Mouse (Mus musculus) intestine, embryonic 15.5 days (tissue): Measurements from ENCODE around the gene Rabgap1l. TPM values are rescaled to one million over a fixed set of nuclear protein-coding genes. Genes with fewer than 3 reads are reported as not detected.
"Not testable (repeated sequence)": the region's sequence is repeated elsewhere in the genome, so short reads cannot be mapped to it uniquely, and the experiment has no call there.

Source experiments
- ATAC-seq: fragments of 200-750 bp; cut with Nextera tagmentation; 2 replicates; pipeline ENCODE4 v1.8.0; 2017; ENCODE audit warnings: moderate TSS enrichment, moderate library complexity
- H3K27ac ChIP-seq: fragments of 300-500 bp; sonication (generic); 2 replicates; pipeline ENCODE4 v1.5.1; 2015; ENCODE audit warnings: mild to moderate bottlenecking, inconsistent platforms
- H3K27me3 ChIP-seq: fragments of 300-500 bp; sonication (generic); replicated peaks from 2 replicates; pipeline ENCODE4 v1.6.1; 2015; ENCODE audit warnings: inconsistent platforms
- H3K36me3 ChIP-seq: fragments of 300-500 bp; sonication (generic); 2 replicates; pipeline ENCODE4 v1.6.1; 2015; ENCODE audit warnings: inconsistent platforms
- H3K4me1 ChIP-seq: fragments of 300-500 bp; sonication (generic); replicated peaks from 2 replicates; pipeline ENCODE4 v1.6.1; 2015; ENCODE audit warnings: inconsistent platforms
- H3K4me2 ChIP-seq: fragments of 300-500 bp; sonication (generic); replicated peaks from 2 replicates; pipeline ENCODE4 v1.6.1; 2015; ENCODE audit warnings: mild to moderate bottlenecking, inconsistent platforms
- H3K4me3 ChIP-seq: fragments of 300-500 bp; sonication (generic); replicated peaks from 2 replicates; pipeline ENCODE4 v1.5.1; 2015; ENCODE audit warnings: inconsistent platforms
- H3K9ac ChIP-seq: fragments of 300-500 bp; sonication (generic); 2 replicates; pipeline ENCODE4 v1.6.1; 2015; ENCODE audit warnings: inconsistent platforms
- H3K9me3 ChIP-seq: fragments of 300-500 bp; sonication (generic); 2 replicates; pipeline ENCODE4 v1.6.1; 2016; ENCODE audit warnings: inconsistent platforms
- WGBS: fragments of 180-500 bp; shearing (Covaris S2); methylation state at CpG from one replicate; pipeline ENCODE4 v1.1.7; 2015; 5-methylcytosine and 5-hydroxymethylcytosine counted together
- polyA plus RNA-seq: library from polyadenylated mRNA; unstranded; fragments of >200 nt; fragmentation: Nextera tagmentation; extraction: Ambion mirVana; gene quantifications from 2 replicates; pipeline ENCODE4 v1.2.1, GENCODE M21; 2015

The Rabgap1l gene
- polyA plus RNA-seq, 1 experiment from 2014 or later = 17.3 TPM

DNA sequence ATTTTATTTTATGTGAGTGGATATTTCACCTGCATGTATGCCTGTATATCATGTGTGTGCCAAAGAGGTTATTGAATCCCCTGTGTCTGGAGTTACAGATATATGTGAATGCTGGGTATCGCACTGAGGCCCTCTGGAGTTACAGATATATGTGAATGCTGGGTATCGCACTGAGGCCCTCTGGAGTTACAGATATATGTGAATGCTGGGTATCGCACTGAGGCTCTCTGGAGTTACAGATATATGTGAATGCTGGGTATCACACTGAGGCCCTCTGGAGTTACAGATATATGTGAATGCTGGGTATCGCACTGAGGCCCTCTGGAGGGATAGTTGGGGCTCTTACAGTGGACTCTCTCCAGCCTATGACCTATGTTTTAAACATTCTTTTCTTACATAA, 383.3 kb downstream of the Rabgap1l start:
- not testable (repeated sequence) for H3K9me3 ChIP-seq, H3K36me3 ChIP-seq, H3K4me2 ChIP-seq, H3K4me3 ChIP-seq, H3K27me3 ChIP-seq, H3K27ac ChIP-seq, H3K4me1 ChIP-seq, ATAC-seq, H3K9ac ChIP-seq
- WGBS = 92% methylated on average over 4 of the region's 4 CpGs

DNA sequence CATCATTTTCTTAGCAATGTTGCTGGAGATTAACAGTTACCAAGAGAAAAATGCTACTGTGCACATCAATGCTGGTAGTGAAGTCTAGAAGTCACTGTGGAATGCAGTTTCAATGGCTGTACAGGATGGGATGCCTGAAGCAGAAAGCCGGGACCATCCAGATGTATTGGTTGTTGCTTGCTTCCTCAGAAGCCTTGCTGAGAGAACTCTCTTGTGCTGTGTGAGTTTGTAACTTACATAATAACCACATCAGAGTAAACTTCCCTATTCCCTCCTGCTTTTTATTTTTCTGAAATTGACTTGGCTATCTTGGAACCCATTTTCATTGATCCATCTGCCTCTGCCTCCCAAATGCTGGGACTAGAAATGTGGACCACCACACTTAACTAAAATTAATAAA, 383.9 kb downstream of the Rabgap1l start:
- Histone ChIP-seq H3K27ac (no peak overlapping the region), H3K4me1 (no peaks in the 10 kb centered on the region), H3K4me3 (no peak overlapping the region), H3K27me3 (no peaks in the 10 kb centered on the region), H3K9me3 (no peaks in the 10 kb centered on the region), H3K4me2 (no peak overlapping the region), H3K9ac (no peak overlapping the region), H3K36me3 (no peaks in the 10 kb centered on the region)
- 50% methylated on average over 1 of the region's 1 CpGs for WGBS
- ATAC-seq = no peak

- Histone ChIP-seq H3K36me3 (no peaks in the 10 kb centered on the region), H3K4me1 (no peaks in the 10 kb centered on the region), H3K9me3 (no peaks in the 10 kb centered on the region), H3K4me2 (no peak overlapping the region), H3K4me3 (no peak overlapping the region), H3K27me3 (no peaks in the 10 kb centered on the region), H3K9ac (no peak overlapping the region), H3K27ac (no peak overlapping the region)
- 39% methylated on average over 4 of the region's 4 CpGs for WGBS
- ATAC-seq = no peak
Observed at GRCm38 (mm10) chr1:160408302-160408897, 384.6 kb downstream of the Rabgap1l start.

GRCm38 (mm10) chr1:160399428-160399827, 393.6 kb downstream of the Rabgap1l start:
- Histone ChIP-seq H3K27ac (no peak overlapping the region), H3K4me2 (no peak overlapping the region)
- ATAC-seq = no peak

DNA sequence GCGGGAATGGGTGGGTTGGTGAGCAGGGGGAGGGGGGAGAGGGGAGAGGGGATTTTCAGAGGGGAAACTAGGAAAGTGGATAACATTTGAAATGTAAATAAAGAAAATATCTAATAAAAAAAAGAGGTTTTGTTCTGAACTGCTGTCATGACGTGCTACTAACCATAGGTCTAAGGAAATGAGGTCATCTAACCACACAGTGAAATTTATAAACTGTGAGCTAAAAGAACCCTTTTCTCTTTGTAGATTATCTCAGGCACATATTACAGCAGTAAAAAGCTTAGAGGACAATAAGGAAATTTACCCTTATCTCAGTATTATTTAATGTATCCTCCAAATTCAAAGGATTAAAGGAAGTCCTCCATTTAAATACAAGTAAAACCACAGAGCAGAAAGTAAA, 396.0 kb downstream of the Rabgap1l start:
- H3K4me1 ChIP-seq = no peaks in the 10 kb centered on the region

More at GRCm38 (mm10) chr1:160399428-160399827, 393.6 kb downstream of the Rabgap1l start:
- no peaks in the 10 kb centered on the region for H3K4me1 ChIP-seq
- no peak overlapping the region for H3K4me3 ChIP-seq
- no peaks in the 10 kb centered on the region for H3K27me3 ChIP-seq
- H3K36me3 ChIP-seq = no peaks in the 10 kb centered on the region
- H3K9ac ChIP-seq = no peak overlapping the region
- no peaks in the 10 kb centered on the region for H3K9me3 ChIP-seq

GRCm38 (mm10) chr1:160387446-160387845, 405.6 kb downstream of the Rabgap1l start:
- no peaks in the 10 kb centered on the region for H3K4me1 ChIP-seq
- 64% methylated on average over 2 of the region's 2 CpGs for WGBS
- H3K9me3 ChIP-seq = no peaks in the 10 kb centered on the region
- no peak for ATAC-seq
- H3K4me3 ChIP-seq = no peak overlapping the region
- H3K9ac ChIP-seq = no peak overlapping the region
- H3K4me2 ChIP-seq = no peak overlapping the region
- no peaks in the 10 kb centered on the region for H3K27me3 ChIP-seq
- no peaks in the 10 kb centered on the region for H3K36me3 ChIP-seq
- no peak overlapping the region for H3K27ac ChIP-seq

More for the DNA sequence above, 396.0 kb downstream of the Rabgap1l start:
- H3K27me3 ChIP-seq = no peaks in the 10 kb centered on the region
- H3K9ac ChIP-seq = no peak overlapping the region
- no peak overlapping the region for H3K27ac ChIP-seq
- H3K4me3 ChIP-seq = no peak overlapping the region
- H3K4me2 ChIP-seq = no peak overlapping the region
- 61% methylated on average over 2 of the region's 2 CpGs for WGBS
- H3K36me3 ChIP-seq = no peaks in the 10 kb centered on the region
- ATAC-seq = no peak
- no peaks in the 10 kb centered on the region for H3K9me3 ChIP-seq

DNA sequence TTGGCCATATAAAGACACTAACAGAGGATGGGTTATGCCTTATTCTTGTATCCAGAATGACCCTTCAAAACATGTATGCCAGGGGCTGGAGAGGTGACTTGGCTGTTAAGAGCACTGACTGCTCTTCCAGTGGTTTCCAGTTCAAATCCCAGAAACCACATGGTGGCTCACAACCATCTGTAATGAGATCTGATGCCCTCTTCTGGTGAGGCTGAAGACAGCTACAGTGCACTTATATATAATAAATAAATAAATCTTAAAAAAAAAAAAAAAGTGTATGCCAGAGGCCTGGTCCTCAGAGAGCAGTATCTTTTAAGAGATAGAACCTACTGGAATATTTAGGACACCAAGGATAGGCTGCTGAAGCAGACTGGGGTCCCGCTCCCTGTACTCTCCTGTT, 414.6 kb downstream of the Rabgap1l start:
- WGBS = 93% methylated on average over 1 of the region's 1 CpGs
- Histone ChIP-seq H3K9ac (no peak overlapping the region), H3K4me3 (no peak overlapping the region), H3K36me3 (no peaks in the 10 kb centered on the region), H3K27ac (no peak overlapping the region), H3K4me2 (no peak overlapping the region), H3K27me3 (no peaks in the 10 kb centered on the region), H3K9me3 (no peaks in the 10 kb centered on the region), H3K4me1 (no peaks in the 10 kb centered on the region)
- no peak for ATAC-seq

DNA sequence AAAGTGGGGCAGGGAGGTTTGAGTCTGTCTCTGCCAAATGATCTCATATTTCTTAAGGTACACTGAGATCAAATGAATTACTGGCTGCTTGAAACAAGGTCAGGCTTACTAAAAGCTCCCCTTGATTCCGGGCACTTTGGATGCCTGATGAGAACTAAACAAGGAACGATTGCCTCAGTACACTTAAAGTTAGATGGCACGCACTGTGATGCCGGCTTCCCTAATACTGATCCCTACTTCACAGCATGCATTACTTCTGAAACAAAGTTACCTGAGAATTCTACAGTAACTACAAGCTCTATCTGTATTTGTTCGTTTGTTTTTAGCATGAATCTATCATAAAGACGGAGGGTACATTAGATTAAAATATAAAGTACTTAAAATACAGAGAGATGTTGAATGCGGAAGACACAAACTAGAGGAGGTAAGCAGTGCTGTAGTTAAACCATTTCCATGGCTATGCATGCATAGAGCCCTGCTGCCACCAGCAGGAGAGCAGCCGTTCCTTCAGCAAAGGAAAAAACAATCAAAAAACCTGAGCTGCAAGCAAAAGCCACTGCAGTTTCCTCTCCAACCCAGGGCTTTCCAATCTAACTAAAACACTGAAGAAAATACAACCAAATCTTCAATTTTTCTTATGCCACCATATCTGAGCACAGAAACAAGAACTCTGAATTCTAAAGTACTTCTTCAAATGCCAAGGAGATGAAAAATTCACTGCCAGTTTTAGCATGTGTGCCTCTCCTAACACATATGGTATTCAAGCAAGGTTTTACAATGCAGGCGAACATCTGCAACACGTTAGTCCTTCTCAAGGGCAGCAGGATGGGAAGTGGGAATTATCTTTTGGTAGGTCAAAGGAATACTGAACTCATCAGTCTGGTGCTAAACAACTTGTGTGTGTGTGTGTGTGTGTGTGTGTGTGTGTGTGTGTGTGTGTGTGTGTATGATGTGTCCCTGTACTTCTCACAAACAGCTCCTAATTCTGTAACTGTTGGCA, 415.4 kb downstream of the Rabgap1l start:
- H3K27ac ChIP-seq = no peak overlapping the region
- no peaks in the 10 kb centered on the region for H3K27me3 ChIP-seq

DNA sequence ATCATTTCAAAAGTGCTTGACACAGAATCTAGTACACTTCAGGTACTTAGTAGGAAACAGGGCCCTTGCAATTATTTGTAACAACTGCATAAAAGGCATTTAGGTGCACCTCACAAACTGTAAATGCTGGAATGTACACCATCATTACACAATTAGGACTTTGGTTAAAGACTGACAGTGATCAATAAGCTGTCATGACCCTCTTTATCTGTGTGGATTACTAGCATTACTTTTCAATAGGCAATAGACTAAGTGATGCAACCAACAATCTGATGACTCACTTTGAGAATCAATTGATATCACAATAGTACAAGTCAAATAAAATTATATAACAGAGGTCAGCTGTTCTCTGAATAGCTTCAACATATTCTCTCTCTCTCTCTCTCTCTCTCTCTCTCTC, 418.5 kb downstream of the Rabgap1l start:
- no peaks in the 10 kb centered on the region for H3K27me3 ChIP-seq
- H3K9me3 ChIP-seq = no peaks in the 10 kb centered on the region
- no peak overlapping the region for H3K9ac ChIP-seq
- no peak for ATAC-seq
- H3K4me1 ChIP-seq = no peaks in the 10 kb centered on the region
- no peaks in the 10 kb centered on the region for H3K36me3 ChIP-seq
- H3K27ac ChIP-seq = no peak overlapping the region
- no peak overlapping the region for H3K4me3 ChIP-seq
- no peak overlapping the region for H3K4me2 ChIP-seq

More for the DNA sequence above, 415.4 kb downstream of the Rabgap1l start:
- H3K9ac ChIP-seq = no peak overlapping the region
- WGBS = 58% methylated on average over 10 of the region's 10 CpGs
- H3K4me1 ChIP-seq = no peaks in the 10 kb centered on the region
- H3K36me3 ChIP-seq = no peaks in the 10 kb centered on the region
- no peak overlapping the region for H3K4me2 ChIP-seq
- H3K4me3 ChIP-seq = no peak overlapping the region
- H3K9me3 ChIP-seq = no peaks in the 10 kb centered on the region
- peak; percentile 76; the same call in 1 of the 2 replicates for ATAC-seq

GRCm38 (mm10) chr1:160373306-160373705, 419.7 kb downstream of the Rabgap1l start:
- Histone ChIP-seq H3K9me3 (no peaks in the 10 kb centered on the region), H3K27me3 (no peaks in the 10 kb centered on the region), H3K27ac (no peak overlapping the region), H3K4me1 (no peaks in the 10 kb centered on the region), H3K36me3 (no peaks in the 10 kb centered on the region), H3K9ac (no peak overlapping the region), H3K4me3 (no peak overlapping the region), H3K4me2 (no peak overlapping the region)
- ATAC-seq = peak; percentile 67
- WGBS = 77% methylated on average over 7 of the region's 7 CpGs

- H3K9me3 ChIP-seq = no peaks in the 10 kb centered on the region
- H3K27me3 ChIP-seq = no peaks in the 10 kb centered on the region
- H3K27ac ChIP-seq = no peak overlapping the region
- H3K4me1 ChIP-seq = no peaks in the 10 kb centered on the region
- H3K9ac ChIP-seq = no peak overlapping the region
- no peak overlapping the region for H3K4me2 ChIP-seq
- no peak overlapping the region for H3K4me3 ChIP-seq
- ATAC-seq = no peak
- no peaks in the 10 kb centered on the region for H3K36me3 ChIP-seq
Observed at GRCm38 (mm10) chr1:160371696-160372095, 421.3 kb downstream of the Rabgap1l start.

- Histone ChIP-seq H3K36me3 (no peaks in the 10 kb centered on the region), H3K27ac (no peak overlapping the region)
- ATAC-seq = peak; percentile 69; the same call in 1 of the 2 replicates
Observed at GRCm38 (mm10) chr1:160370552-160370951, 422.5 kb downstream of the Rabgap1l start.

More at GRCm38 (mm10) chr1:160370552-160370951, 422.5 kb downstream of the Rabgap1l start:
- no peak overlapping the region for H3K4me3 ChIP-seq
- H3K4me1 ChIP-seq = no peaks in the 10 kb centered on the region
- no peak overlapping the region for H3K4me2 ChIP-seq
- no peaks in the 10 kb centered on the region for H3K9me3 ChIP-seq
- H3K27me3 ChIP-seq = no peaks in the 10 kb centered on the region
- H3K9ac ChIP-seq = no peak overlapping the region
- WGBS = 59% methylated on average over 1 of the region's 1 CpGs
